Mouse (Mus musculus) stomach, postnatal 0 days (tissue): ENCODE measurements around the gene Gpc3.

Experiments used
- CTCF ChIP-seq: IDR thresholded peaks from 2 replicates; pipeline ENCODE4 v1.5.1; 2016; ENCODE audit warnings: antibody characterized with exemption, low read depth, mild to moderate bottlenecking, moderate library complexity
- EP300 ChIP-seq: optimal IDR thresholded peaks from 2 replicates; pipeline ENCODE3; 2016; ENCODE audit warnings: antibody characterized with exemption

GRCm38 (mm10) chrX:52287944-52288343 lies 325.8 kb downstream of the Gpc3 start:
- no peak for TF ChIP-seq EP300
- TF ChIP-seq CTCF = no peak
